Mouse (Mus musculus): ENCODE results near the gene Opa3. TPM values are rescaled to one million over a fixed set of nuclear protein-coding genes. Genes with fewer than 3 reads are reported as not detected.

Gene Opa3
- total and polyA plus RNA-seq, 3 experiments = 9.4 to 21.2 (median 11.9) TPM

DNA sequence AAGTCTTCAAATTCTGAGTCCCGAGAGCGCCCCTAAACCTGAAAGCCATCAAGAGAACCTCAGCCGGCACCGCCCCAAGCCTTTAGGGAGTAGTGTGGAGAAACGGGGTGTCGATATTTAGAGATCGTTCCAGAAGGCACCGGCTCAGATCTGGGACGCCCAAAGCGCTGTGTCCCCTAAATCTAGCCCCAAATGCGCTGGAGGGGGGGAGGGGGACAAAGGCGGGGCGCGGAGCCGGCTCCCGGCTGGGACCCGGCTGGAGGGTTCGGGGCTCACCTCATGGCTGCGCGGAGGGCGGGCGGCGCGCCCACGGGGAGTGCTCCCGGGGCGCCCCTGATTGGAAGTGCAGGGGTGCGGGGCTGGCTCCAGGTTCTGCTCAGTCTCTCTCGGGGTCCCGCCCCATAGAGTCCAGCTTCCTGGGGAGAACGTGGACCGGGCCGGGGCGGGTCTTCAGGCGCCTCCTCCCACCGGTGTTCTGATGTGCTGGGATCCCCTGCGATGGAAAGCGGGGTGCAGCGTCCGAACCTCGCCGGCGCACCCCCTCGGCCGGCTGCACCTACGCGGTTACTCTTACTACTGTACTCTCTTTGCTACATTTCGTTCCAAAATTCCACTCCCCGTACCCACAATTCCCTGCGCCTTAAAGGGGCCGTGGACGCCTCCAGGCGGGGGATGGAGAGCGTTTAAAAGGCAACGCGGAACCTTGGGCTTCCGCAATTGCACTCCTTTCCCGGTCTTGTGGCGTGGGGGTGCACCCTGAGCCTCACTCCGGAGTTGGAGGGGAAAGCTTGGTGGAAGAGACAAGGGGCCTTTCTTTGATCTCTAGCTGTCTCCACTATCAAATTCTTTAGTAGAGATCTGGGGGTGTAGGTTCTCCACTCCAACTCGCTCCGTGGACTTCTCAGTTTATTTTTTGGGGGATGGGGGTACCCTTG lies 43.4 kb downstream of the Opa3 start, which contains the start of gene Vasp (continued):
- TF ChIP-seq SIN3A (IDR thresholded peaks at IDR 0.05; ENCODE audit: low read length) = peak; percentile 90
- peak; percentile 33; the same call in 1 of the 2 replicates for TF ChIP-seq CHD2 (IDR thresholded peaks at IDR 0.05; ENCODE audit: low read length)
- peak; percentile 26; the same call in 1 of the 2 replicates for TF ChIP-seq MXI1 (IDR thresholded peaks at IDR 0.05; ENCODE audit: low read depth, low read length)
- no peak for TF ChIP-seq ZC3H11A (IDR thresholded peaks at IDR 0.05; ENCODE audit: low read depth, low read length)
- TF ChIP-seq POLR2AphosphoS2 (IDR thresholded peaks at IDR 0.05; ENCODE audit: low read depth, low read length) = no peak

DNA sequence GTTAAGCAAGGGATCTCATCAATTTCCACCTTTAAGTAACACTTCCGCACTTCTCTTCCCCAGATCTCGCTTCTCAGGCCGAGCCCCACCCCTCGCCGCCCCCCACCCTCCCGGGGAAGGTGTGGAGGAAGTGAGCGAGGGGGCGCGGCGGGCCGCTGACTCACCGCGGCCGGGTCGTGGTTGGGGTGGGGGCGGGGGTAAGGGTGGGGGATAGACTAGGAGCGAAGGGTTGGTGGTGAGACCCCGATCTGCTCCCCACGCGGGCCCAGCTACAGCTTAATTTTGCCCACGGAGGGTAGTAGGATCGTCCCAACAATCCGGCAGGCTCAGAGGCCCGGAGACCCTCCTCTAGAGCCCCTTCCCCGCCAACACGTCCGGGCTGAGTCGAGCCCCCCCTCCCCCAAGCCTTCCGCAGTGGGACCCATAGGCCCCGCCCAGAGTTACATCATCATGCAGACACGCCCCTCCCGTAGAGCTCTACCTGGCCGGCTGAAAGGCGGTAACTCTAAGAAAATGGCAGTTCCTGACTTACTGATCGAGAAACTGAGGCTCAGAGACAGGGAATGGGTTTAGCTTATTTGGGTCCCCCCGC lies 44.1 kb downstream of the Opa3 start:
- Histone ChIP-seq H3K27ac (ENCODE audit: insufficient read depth, low read depth) (peak overlapping the region; percentile 75), H3K27me3 (replicated peaks) (no peaks in the 10 kb centered on the region), H3K4me2 (ENCODE audit: insufficient read depth, low read depth, poor library complexity, severe bottlenecking) (peak overlapping the region; percentile 69), H3K9ac (ENCODE audit: insufficient read depth, low read depth) (peak overlapping the region; percentile 91), H3K4me1 (ENCODE audit: control insufficient read depth in 1 of 2, insufficient read depth in 2 of 2) (peaks cover 12 to 42% of the 10 kb centered on the region in 2 experiments), H3K36me3 (replicated peaks in 1 of 2; ENCODE audit: control insufficient read depth in 1 of 2, insufficient read depth in 1 of 2, low read length in 1 of 2) (peaks cover 7 to 9% of the 10 kb centered on the region in 2 experiments), H3K9me3 (replicated peaks; ENCODE audit: low read length) (peaks cover 2% of the 10 kb centered on the region), H3K4me3 (replicated peaks in 1 of 3; ENCODE audit: low read depth in 2 of 3, low read length in 2 of 3, poor library complexity in 1 of 3) (peak overlapping the region; percentile 75 to 95 (median 94)), H3K79me2 (replicated peaks; ENCODE audit: control insufficient read depth, extremely low read depth, insufficient read depth, poor library complexity, severe bottlenecking) (peaks cover 35% of the 10 kb centered on the region)
- peak; percentile 90 for DNase-seq (ENCODE audit: extremely low read depth)
- in situ Hi-C loops (cut with MboI; ENCODE audit: low pct_ligation_motif_present, low pct_unique_long_range_greater_than_20kb, low sequenced_read_pairs) (loop anchor here (5.0 kb wide), 1 partner anchor 40 kb away; no protein-coding TSS in a partner anchor), dilution Hi-C loops (cut with MboI; ENCODE audit: extremely low pct_ligation_motif_present, extremely low pct_unique_long_range_greater_than_20kb, low sequenced_read_pairs) (no loop called here)
- TF ChIP-seq ZMIZ1 (IDR thresholded peaks at IDR 0.05; ENCODE audit: low read depth, low read length) (no peak), NELFE (IDR thresholded peaks at IDR 0.05; ENCODE audit: low read depth, low read length) (peak; percentile 48), TBP (conservative IDR thresholded peaks at IDR 0.05; ENCODE audit: low read depth, low read length) (no peak), MEF2A (IDR thresholded peaks at IDR 0.05; ENCODE audit: borderline replicate concordance, low read depth, low read length) (no peak), USF1 (IDR thresholded peaks at IDR 0.05; ENCODE audit: low read depth, low read length) (no peak), USF2 (conservative IDR thresholded peaks at IDR 0.05; ENCODE audit: low read depth, low read length) (no peak), UBTF (IDR thresholded peaks at IDR 0.05; ENCODE audit: low read depth, low read length) (no peak), ZNF384 (IDR thresholded peaks at IDR 0.05; ENCODE audit: low read depth, low read length) (no peak), RAD21 (IDR thresholded peaks at IDR 0.05; ENCODE audit: low read depth, low read length) (no peak), JUND (conservative IDR thresholded peaks at IDR 0.05; ENCODE audit: low read depth, low read length) (no peak), POLR2A (IDR thresholded peaks at IDR 0.05; ENCODE audit: low read depth, low read length) (no peak; the same call in 1 of the 2 replicates), BHLHE40 (IDR thresholded peaks at IDR 0.05; ENCODE audit: low read depth, low read length) (no peak), MXI1 (IDR thresholded peaks at IDR 0.05; ENCODE audit: low read depth, low read length) (no peak; the same call in 1 of the 2 replicates), ZC3H11A (IDR thresholded peaks at IDR 0.05; ENCODE audit: low read depth, low read length) (no peak), KAT2A (IDR thresholded peaks at IDR 0.05; ENCODE audit: insufficient replicate concordance, low read length) (no peak), CHD2 (IDR thresholded peaks at IDR 0.05; ENCODE audit: low read length) (peak; percentile 90), IRF4 (IDR thresholded peaks at IDR 0.05; ENCODE audit: low read depth, low read length) (no peak; the same call in none of the 2 replicates), SIN3A (IDR thresholded peaks at IDR 0.05; ENCODE audit: low read length) (no peak), JUN (IDR thresholded peaks at IDR 0.05; ENCODE audit: insufficient read depth, low read depth, low read length) (no peak), MAZ (IDR thresholded peaks at IDR 0.05; ENCODE audit: low read depth, low read length) (peak; percentile 90), MYC (IDR thresholded peaks at IDR 0.05; ENCODE audit: low read depth, low read length) (peak; percentile 16; the same call in 1 of the 2 replicates), ETS1 (conservative IDR thresholded peaks at IDR 0.05; ENCODE audit: low read depth, low read length) (peak; percentile 9), PAX5 (IDR thresholded peaks at IDR 0.05; ENCODE audit: low read length) (no peak), NRF1 (IDR thresholded peaks at IDR 0.05; ENCODE audit: low read depth, low read length) (no peak; the same call in 1 of the 2 replicates), EP300 (IDR thresholded peaks at IDR 0.05; ENCODE audit: low read length) (peak; percentile 31; the same call in 1 of the 2 replicates), GABPA (IDR thresholded peaks at IDR 0.05; ENCODE audit: insufficient replicate concordance, low read depth, low read length) (no peak), MAFK (IDR thresholded peaks at IDR 0.05; ENCODE audit: insufficient replicate concordance, low read length) (0 out of 2 replicates have a peak, but pooled peaks have one; percentile 2), TCF12 (IDR thresholded peaks at IDR 0.05; ENCODE audit: low read depth, low read length) (peak; percentile 41; the same call in 1 of the 2 replicates), CHD1 (IDR thresholded peaks at IDR 0.05; ENCODE audit: low read depth, low read length) (no peak), MAX (IDR thresholded peaks at IDR 0.05; ENCODE audit: low read length) (peak; percentile 16; the same call in 1 of the 2 replicates), RCOR1 (conservative IDR thresholded peaks at IDR 0.05; ENCODE audit: low read depth, low read length) (no peak), HCFC1 (IDR thresholded peaks at IDR 0.05; ENCODE audit: low read depth, low read length) (no peak)
